Mouse (Mus musculus) MEL (cell line): ENCODE measurements around the gene Hmga1. TPM values are rescaled to one million over a fixed set of nuclear protein-coding genes. Genes with fewer than 3 reads are reported as not detected.

Source experiments
- DNase-seq: peaks from one replicate; pipeline ENCODE4 v3.0.0; 2011; ENCODE audit warnings: low read depth, low spot score
- H3K27ac ChIP-seq: 2 replicates; pipeline ENCODE4 v1.5.1; 2012; ENCODE audit warnings: low read depth, mild to moderate bottlenecking, control low read depth, low read length, moderate library complexity; ENCODE audit not compliant: control insufficient read depth
- H3K27me3 ChIP-seq, 2 experiments: fragments of 150-350 bp in 1 of 2; sonication (generic) in 1 of 2; 2 replicates each; pipeline ENCODE4 v1.6.1; 2012; ENCODE audit warnings: low read length in 2 of 2, mild to moderate bottlenecking in 2 of 2, improper control_type of control experiment in 1 of 2, moderate library complexity in 1 of 2; ENCODE audit not compliant: insufficient read depth in 2 of 2, control insufficient read depth in 1 of 2
- H3K36me3 ChIP-seq, 2 experiments: 2 replicates each; pipeline ENCODE4 v1.6.1; 2012 to 2014; ENCODE audit warnings: low read length in 2 of 2, improper control_type of control experiment in 1 of 2, inconsistent platforms in 1 of 2, mild to moderate bottlenecking in 1 of 2; ENCODE audit not compliant: insufficient read depth in 2 of 2, control insufficient read depth in 1 of 2
- H3K4me1 ChIP-seq, 2 experiments: fragments of 150-350 bp in 1 of 2; sonication (generic) in 1 of 2; 2 replicates each; pipeline ENCODE4 v1.6.1; 2012; ENCODE audit warnings: low read length in 2 of 2, improper control_type of control experiment in 1 of 2, mild to moderate bottlenecking in 1 of 2; ENCODE audit not compliant: insufficient read depth in 2 of 2, control insufficient read depth in 1 of 2
- H3K4me3 ChIP-seq, 2 experiments: fragments of 150-350 bp in 1 of 2; sonication (generic) in 1 of 2; 2 replicates each; pipeline ENCODE4 v1.5.1; 2012; ENCODE audit warnings: low read depth in 2 of 2, low read length in 2 of 2, mild to moderate bottlenecking in 2 of 2, moderate library complexity in 2 of 2, control low read depth in 1 of 2, improper control_type of control experiment in 1 of 2; ENCODE audit not compliant: control insufficient read depth in 1 of 2, insufficient read depth in 1 of 2
- H3K79me2 ChIP-seq: 2 replicates; pipeline ENCODE4 v1.6.1; 2012; ENCODE audit warnings: mild to moderate bottlenecking, low read length, moderate library complexity; ENCODE audit not compliant: control insufficient read depth, poor library complexity, insufficient read depth
- H3K9ac ChIP-seq: 2 replicates; pipeline ENCODE4 v1.6.1; 2012; ENCODE audit warnings: low read depth, mild to moderate bottlenecking, control low read depth, low read length, moderate library complexity; ENCODE audit not compliant: control insufficient read depth, poor library complexity, severe bottlenecking
- H3K9me3 ChIP-seq: fragments of 150-350 bp; sonication (generic); replicated peaks from 2 replicates; pipeline ENCODE4 v1.6.1; 2012; ENCODE audit warnings: mild to moderate bottlenecking, low read length, improper control_type of control experiment, moderate library complexity; ENCODE audit not compliant: insufficient read depth
- CHD1 ChIP-seq: IDR thresholded peaks from 2 replicates; pipeline ENCODE4 v1.6.1; 2012; ENCODE audit warnings: low read depth, mild to moderate bottlenecking, inconsistent platforms, low read length, improper control_type of control experiment
- CHD2 ChIP-seq: IDR thresholded peaks from 2 replicates; pipeline ENCODE4 v1.6.1; 2011; ENCODE audit warnings: low read length, improper control_type of control experiment
- ELF1 ChIP-seq: IDR thresholded peaks from 2 replicates; pipeline ENCODE4 v1.6.1; 2014; ENCODE audit warnings: low read depth, mild to moderate bottlenecking, inconsistent platforms, low read length, improper control_type of control experiment, moderate library complexity
- EP300 ChIP-seq, 2 experiments: IDR thresholded peaks; 2 replicates each; pipeline ENCODE4 v1.6.1; 2011; ENCODE audit warnings: improper control_type of control experiment in 2 of 2, low read length in 2 of 2, low read depth in 1 of 2, mild to moderate bottlenecking in 1 of 2
- ETS1 ChIP-seq: IDR thresholded peaks from 2 replicates; pipeline ENCODE4 v1.6.1; 2012; ENCODE audit warnings: low read depth, mild to moderate bottlenecking, inconsistent platforms, low read length, improper control_type of control experiment, moderate library complexity
- GABPA ChIP-seq: IDR thresholded peaks from 2 replicates; pipeline ENCODE4 v1.6.1; 2012; ENCODE audit warnings: low read depth, mild to moderate bottlenecking, inconsistent platforms, low read length, improper control_type of control experiment, moderate library complexity
- GATA1 ChIP-seq: IDR thresholded peaks from 2 replicates; pipeline ENCODE4 v1.6.1; 2011; ENCODE audit warnings: low read depth, low read length, improper control_type of control experiment
- MEF2A ChIP-seq: IDR thresholded peaks from 2 replicates; pipeline ENCODE4 v1.6.1; 2014; ENCODE audit warnings: low read depth, mild to moderate bottlenecking, inconsistent platforms, low read length, improper control_type of control experiment; ENCODE audit not compliant: poor library complexity, insufficient replicate concordance, severe bottlenecking; ENCODE audit errors: extremely low read depth
- MXI1 ChIP-seq: IDR thresholded peaks from 2 replicates; pipeline ENCODE4 v1.6.1; 2011; ENCODE audit warnings: mild to moderate bottlenecking, low read depth, low read length, improper control_type of control experiment
- NRF1 ChIP-seq: IDR thresholded peaks from 2 replicates; pipeline ENCODE4 v1.6.1; 2014; ENCODE audit warnings: low read depth, mild to moderate bottlenecking, inconsistent platforms, low read length, improper control_type of control experiment, moderate library complexity; ENCODE audit not compliant: poor library complexity, insufficient read depth, severe bottlenecking
- POLR2AphosphoS2 ChIP-seq: IDR thresholded peaks from 2 replicates; pipeline ENCODE4 v1.6.1; 2011; ENCODE audit warnings: low read length, improper control_type of control experiment
- SMC3 ChIP-seq: IDR thresholded peaks from 2 replicates; pipeline ENCODE4 v1.6.1; 2011; ENCODE audit warnings: low read depth, low read length, improper control_type of control experiment
- TAL1 ChIP-seq: IDR thresholded peaks from 2 replicates; pipeline ENCODE4 v1.6.1; 2012; ENCODE audit warnings: mild to moderate bottlenecking, inconsistent platforms, low read length, moderate library complexity, mixed read lengths
- TCF12 ChIP-seq: IDR thresholded peaks from 2 replicates; pipeline ENCODE4 v1.6.1; 2014; ENCODE audit warnings: low read depth, mild to moderate bottlenecking, inconsistent platforms, low read length, improper control_type of control experiment, moderate library complexity
- ZC3H11A ChIP-seq: IDR thresholded peaks from 2 replicates; pipeline ENCODE4 v1.6.1; 2012; ENCODE audit warnings: low read depth, mild to moderate bottlenecking, inconsistent platforms, low read length, improper control_type of control experiment
- ZMIZ1 ChIP-seq: IDR thresholded peaks from 2 replicates; pipeline ENCODE4 v1.6.1; 2012; ENCODE audit warnings: low read depth, mild to moderate bottlenecking, inconsistent platforms, low read length, improper control_type of control experiment, moderate library complexity
- polyA plus RNA-seq, 2 experiments: library from polyadenylated mRNA; stranded (reverse) in 1 of 2; unstranded in 1 of 2; fragments of >175 nt in 1 of 2; fragments of >200 nt in 1 of 2; gene quantifications; 2 replicates each; pipeline versions ENCODE4 v1.2.1 to v1.2.4; 2012; ENCODE audit warnings: low replicate concordance in 2 of 2, low read depth in 1 of 2; ENCODE audit not compliant: insufficient read length in 2 of 2, insufficient read depth in 1 of 2, missing spikeins in 1 of 2
- total RNA-seq: library from RNA; depleted of rRNA; stranded (reverse); fragments of 300-350 nt; gene quantifications from 2 replicates; pipeline ENCODE4 v1.2.3, GENCODE M21; 2012

Gene Hmga1
- total and polyA plus RNA-seq, 3 experiments: 96.0 to 112 TPM; not detected in 1

- Histone ChIP-seq H3K27ac (no peak overlapping the region), H3K9me3 (no peaks in the 10 kb centered on the region), H3K4me3 (no peak overlapping the region), H3K4me1 (peaks cover 0 to 10% of the 10 kb centered on the region in 2 experiments; a peak in 2 of 4 replicates), H3K79me2 (peaks cover 20% of the 10 kb centered on the region), H3K27me3 (no peaks in the 10 kb centered on the region), H3K36me3 (peaks cover 0 to 2% of the 10 kb centered on the region in 2 experiments; a peak in 1 of 4 replicates), H3K9ac (no peak overlapping the region)
- no peak for TF ChIP-seq MEF2A
- TF ChIP-seq GATA1: no peak
- TF ChIP-seq GABPA: no peak
- no peak for TF ChIP-seq SMC3
- TF ChIP-seq CHD1: no peak
- TF ChIP-seq ZMIZ1: no peak
- no peak for TF ChIP-seq ETS1
- TF ChIP-seq POLR2AphosphoS2: no peak
- TF ChIP-seq TCF12: peak; percentile 51; the same call in 1 of the 2 replicates
- TF ChIP-seq ELF1: no peak
- peak; percentile 30; the same call in 1 of the 2 replicates for TF ChIP-seq TAL1
- no peak for TF ChIP-seq CHD2
- TF ChIP-seq NRF1: no peak
- no peak for TF ChIP-seq ZC3H11A
- no peak for TF ChIP-seq MXI1
- TF ChIP-seq EP300 (IDR thresholded peaks at IDR 0.05; ENCODE audit: low read depth in 1 of 2, low read length in 2 of 2): peak; percentile 34 to 58; a peak in 2 of 4 replicates
- DNase-seq: no peak
These were observed 3.8 kb upstream of the Hmga1 start for GRCm38 (mm10) chr17:27552215-27553201.
